Mouse (Mus musculus) A20 (cell line): Measurements from ENCODE around the gene Aip.
"Not testable (repeated sequence)": the region's sequence is repeated elsewhere in the genome, so short reads cannot be mapped to it uniquely, and the experiment has no call there.

Experiments
- DNase-seq: peaks from one replicate; pipeline ENCODE4 v3.0.0-alpha.2; 2011; ENCODE audit warnings: low read depth, low spot score

The Aip gene

GRCm38 (mm10) chr19:4064501-4064900 is 61.2 kb downstream of the Aip start:
- not testable (repeated sequence) for DNase-seq
